In the genomic region with DNA sequence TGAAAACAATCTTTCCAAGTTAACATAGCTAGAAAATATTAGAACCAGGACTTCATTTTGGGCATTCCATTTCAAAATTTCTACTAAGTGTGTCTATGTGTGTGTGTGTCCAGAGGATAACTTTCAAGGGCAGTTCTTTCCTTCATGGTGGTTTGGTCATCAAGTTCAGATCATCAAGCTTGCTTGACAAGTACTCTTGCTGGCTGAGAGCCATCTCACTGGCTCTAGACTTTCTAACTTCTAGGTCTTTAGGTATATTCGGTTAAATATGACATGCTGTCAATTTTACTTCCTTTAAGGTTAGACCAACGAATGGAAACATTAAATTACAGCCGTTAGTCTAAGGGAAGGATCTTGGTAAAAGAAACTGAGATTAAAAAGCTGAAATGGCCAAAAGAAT, we compare ENCODE assay signal across 8 mouse cellular contexts. TPM values are rescaled to one million over a fixed set of nuclear protein-coding genes. Genes with fewer than 3 reads are reported as not detected.
DNase-seq lines count a peak whose midpoint lies in the region; ATAC-seq and TF ChIP-seq lines count a peak whose summit lies in the region.

No protein-coding gene starts in this region.

- H3K4me1 ChIP-seq in embryonic facial prominence, embryonic 13.5 days: peaks cover 10% of the 10 kb centered on the region; the same call in 1 of the 2 replicates
- H3K4me1 ChIP-seq in hindbrain, embryonic 16.5 days (ENCODE audit: control insufficient read depth, insufficient read depth, low read depth, low read length): peaks cover 9% of the 10 kb centered on the region
- no peaks in the 10 kb centered on the region for H3K4me1 ChIP-seq in midbrain, postnatal 0 days (ENCODE audit: insufficient read depth, low read length)

- no peaks in the 10 kb centered on the region for H3K9me3 ChIP-seq in embryonic facial prominence, embryonic 13.5 days
- no peaks in the 10 kb centered on the region for H3K9me3 ChIP-seq in hindbrain, embryonic 16.5 days (ENCODE audit: control insufficient read depth, low read length)
- no peaks in the 10 kb centered on the region for H3K9me3 ChIP-seq in midbrain, postnatal 0 days (ENCODE audit: low read length)

- intact Hi-C loops in left cerebral cortex, postnatal 4 days (cut with DNase I): no loop called here
- intact Hi-C loops in left cerebral cortex, postnatal 36 days (cut with DNase I): loop anchor here (10.0 kb wide), 1 partner anchor 300 kb away; no protein-coding TSS in a partner anchor

- DNase-seq in left cerebral cortex, postnatal 4 days: peak; percentile 6
- no peak for DNase-seq in left cerebral cortex, postnatal 36 days (ENCODE audit: low spot score in 2 of 2)
- DNase-seq in midbrain, postnatal 0 days (ENCODE audit: low spot score): no peak
- no peak for DNase-seq in left cerebral cortex, adult 11 months (ENCODE audit: low spot score)
- DNase-seq in gastrocnemius, adult 18-20 months (ENCODE audit: low spot score): no peak
- DNase-seq in left cerebral cortex, adult 18-20 months (ENCODE audit: low spot score in 2 of 2): no peak

- no peaks in the 10 kb centered on the region for H3K27me3 ChIP-seq in embryonic facial prominence, embryonic 13.5 days
- H3K27me3 ChIP-seq in hindbrain, embryonic 16.5 days (replicated peaks; ENCODE audit: control insufficient read depth, insufficient read depth, low read length): no peaks in the 10 kb centered on the region
- no peaks in the 10 kb centered on the region for H3K27me3 ChIP-seq in midbrain, postnatal 0 days (ENCODE audit: insufficient read depth, low read length)

- peak overlapping the region; percentile 78 for H3K4me3 ChIP-seq in embryonic facial prominence, embryonic 13.5 days
- peak overlapping the region; percentile 70 for H3K4me3 ChIP-seq in hindbrain, embryonic 16.5 days (ENCODE audit: low read length)
- H3K4me3 ChIP-seq in midbrain, postnatal 0 days (ENCODE audit: low read depth, low read length): peak overlapping the region; percentile 88

- no peaks in the 10 kb centered on the region for H3K36me3 ChIP-seq in embryonic facial prominence, embryonic 13.5 days
- H3K36me3 ChIP-seq in hindbrain, embryonic 16.5 days (ENCODE audit: control insufficient read depth, insufficient read depth, low read length): no peaks in the 10 kb centered on the region
- H3K36me3 ChIP-seq in midbrain, postnatal 0 days (ENCODE audit: insufficient read depth, low read length): no peaks in the 10 kb centered on the region

- TF ChIP-seq CTCF in midbrain, postnatal 0 days (IDR thresholded peaks at IDR 0.05): no peak

- H3K4me2 ChIP-seq in embryonic facial prominence, embryonic 13.5 days: peak overlapping the region; percentile 67
- peak overlapping the region; percentile 75 for H3K4me2 ChIP-seq in hindbrain, embryonic 16.5 days (ENCODE audit: low read length)
- peak overlapping the region; percentile 64 for H3K4me2 ChIP-seq in midbrain, postnatal 0 days (ENCODE audit: low read depth, low read length, poor library complexity, severe bottlenecking)

- WGBS in embryonic facial prominence, embryonic 13.5 days: 25% methylated on average over 3 of the region's 3 CpGs
- 26% methylated on average over 3 of the region's 3 CpGs for WGBS in hindbrain, embryonic 16.5 days
- 26% methylated on average over 3 of the region's 3 CpGs for WGBS in midbrain, postnatal 0 days

- no peak overlapping the region for H3K27ac ChIP-seq in embryonic facial prominence, embryonic 13.5 days
- no peak overlapping the region; the same call in 1 of the 2 replicates for H3K27ac ChIP-seq in hindbrain, embryonic 16.5 days (ENCODE audit: low read depth, low read length)
- H3K27ac ChIP-seq in midbrain, postnatal 0 days (ENCODE audit: low read depth, low read length): no peak overlapping the region

- ATAC-seq in embryonic facial prominence, embryonic 13.5 days (ENCODE audit: insufficient number of reproducible peaks, insufficient read depth, low FRiP score, low TSS enrichment, low read depth): no peak
- ATAC-seq in hindbrain, embryonic 16.5 days: no peak
- no peak for ATAC-seq in midbrain, postnatal 0 days (ENCODE audit: low FRiP score)

- H3K9ac ChIP-seq in embryonic facial prominence, embryonic 13.5 days: no peak overlapping the region
- peak overlapping the region; percentile 82 for H3K9ac ChIP-seq in hindbrain, embryonic 16.5 days (ENCODE audit: low read depth, low read length)
- H3K9ac ChIP-seq in midbrain, postnatal 0 days (replicated peaks; ENCODE audit: low read length, poor library complexity, severe bottlenecking): 0 out of 2 replicates have a peak overlapping the region, but pooled peaks have one; percentile 93

RNA-seq across cellular contexts. Expression of a gene that starts 0.5 kb away (rescaled TPM):
- total RNA-seq in left cerebral cortex, postnatal 4 days (2021): 10 to 100 TPM; 51.1 to 53.3 TPM
- total RNA-seq in left cerebral cortex, postnatal 36 days (2021): 10 to 100 TPM; 90.4 to 92.5 TPM
- 22.9 and 23.1 TPM in 2 replicates for polyA plus RNA-seq in embryonic facial prominence, embryonic 13.5 days (2015; fragmentation: Nextera tagmentation; extraction: Ambion mirVana)
- 29.9 and 33.8 TPM in 2 replicates for polyA plus RNA-seq in hindbrain, embryonic 16.5 days (2015; fragmentation: Nextera tagmentation; extraction: Ambion mirVana)
- 33.8 and 36.2 TPM in 2 replicates for total RNA-seq in midbrain, postnatal 0 days (2014; rRNA removed)
- polyA plus RNA-seq in midbrain, postnatal 0 days (2015; fragmentation: Nextera tagmentation; extraction: Ambion mirVana): 29.0 and 32.3 TPM in 2 replicates
- 10 to 100 TPM; 13.2 to 21.6 TPM for total RNA-seq in gastrocnemius, adult 18-20 months (2021)
- total RNA-seq in left cerebral cortex, adult 18-20 months (2021): 10 to 100 TPM; 77.1 to 81.1 TPM

RNA-seq across cellular contexts. Expression of a gene that starts 12.2 kb away (rescaled TPM):
- 10 to 100 TPM; 26.8 to 28.5 TPM for total RNA-seq in left cerebral cortex, postnatal 4 days (2021)
- 10 to 100 TPM; 18.7 to 23.8 TPM for total RNA-seq in left cerebral cortex, postnatal 36 days (2021)
- polyA plus RNA-seq in embryonic facial prominence, embryonic 13.5 days (2015; fragmentation: Nextera tagmentation; extraction: Ambion mirVana): 43.7 and 47.2 TPM in 2 replicates
- polyA plus RNA-seq in hindbrain, embryonic 16.5 days (2015; fragmentation: Nextera tagmentation; extraction: Ambion mirVana): 46.5 and 60.1 TPM in 2 replicates
- total RNA-seq in midbrain, postnatal 0 days (2014; rRNA removed): 30.5 and 37.3 TPM in 2 replicates
- polyA plus RNA-seq in midbrain, postnatal 0 days (2015; fragmentation: Nextera tagmentation; extraction: Ambion mirVana): 59.4 and 63.9 TPM in 2 replicates
- 1 to 10 TPM; 5.5 to 7.7 TPM for total RNA-seq in gastrocnemius, adult 18-20 months (2021)
- 10 to 100 TPM; 19.4 to 21.0 TPM for total RNA-seq in left cerebral cortex, adult 18-20 months (2021)

RNA-seq across cellular contexts. Expression of a gene that starts 58.3 kb away (rescaled TPM):
- 10 to 100 TPM; 46.3 to 48.2 TPM for total RNA-seq in left cerebral cortex, postnatal 4 days (2021)
- total RNA-seq in left cerebral cortex, postnatal 36 days (2021): 10 to 100 TPM; 34.3 to 34.7 TPM
- polyA plus RNA-seq in embryonic facial prominence, embryonic 13.5 days (2015; fragmentation: Nextera tagmentation; extraction: Ambion mirVana): 8.6 and 9.5 TPM in 2 replicates
- polyA plus RNA-seq in hindbrain, embryonic 16.5 days (2015; fragmentation: Nextera tagmentation; extraction: Ambion mirVana): 6.9 and 7.0 TPM in 2 replicates
- total RNA-seq in midbrain, postnatal 0 days (2014; rRNA removed): 35.6 and 45.4 TPM in 2 replicates
- polyA plus RNA-seq in midbrain, postnatal 0 days (2015; fragmentation: Nextera tagmentation; extraction: Ambion mirVana): 5.8 and 7.0 TPM in 2 replicates
- total RNA-seq in gastrocnemius, adult 18-20 months (2021): 10 to 100 TPM; 12.3 to 12.9 TPM
- 10 to 100 TPM; 32.2 to 34.6 TPM for total RNA-seq in left cerebral cortex, adult 18-20 months (2021)
